Mouse (Mus musculus): ENCODE data around the gene Ranbp6. TPM values are rescaled to one million over a fixed set of nuclear protein-coding genes. Genes with fewer than 3 reads are reported as not detected.

The Ranbp6 gene
- polyA plus RNA-seq, 1 experiment, result 9.9 TPM

DNA sequence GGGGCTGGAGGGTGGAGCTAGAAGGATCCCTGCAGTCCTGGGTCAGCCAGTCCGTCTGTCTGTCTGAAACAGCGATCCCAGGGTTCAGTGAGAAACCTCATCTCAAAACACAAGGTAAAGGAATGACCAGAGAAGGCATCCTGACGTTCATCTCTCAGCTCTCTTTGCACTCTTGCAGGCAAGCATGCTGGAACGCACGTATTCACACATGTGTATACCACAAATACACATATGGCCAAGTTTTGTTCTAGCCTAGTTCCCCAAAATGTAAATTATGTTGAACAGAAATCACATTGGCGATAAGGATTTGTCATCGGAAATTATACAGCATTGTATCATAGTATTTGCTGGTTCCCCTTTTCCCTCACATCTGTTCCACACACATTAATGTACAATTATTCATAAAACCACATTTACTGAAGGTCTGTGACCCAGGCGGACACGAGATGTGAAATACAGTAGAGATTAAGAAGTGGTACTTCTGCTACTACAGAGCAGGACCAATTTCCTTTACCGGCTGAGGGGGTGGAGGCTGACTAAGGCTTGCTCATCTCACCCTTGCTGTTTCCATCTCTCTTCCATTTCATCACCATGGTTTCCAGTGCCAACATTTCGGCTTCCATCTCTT is 37.3 kb upstream of the Ranbp6 start:
- Histone ChIP-seq H3K27me3 (ENCODE audit: control insufficient read depth, insufficient read depth, low read length, poor library complexity, severe bottlenecking) (no peaks in the 10 kb centered on the region), H3K36me3 (ENCODE audit: control insufficient read depth, insufficient read depth, low read length, poor library complexity, severe bottlenecking) (no peaks in the 10 kb centered on the region), H3K27ac (ENCODE audit: insufficient read depth, low read length) (no peak overlapping the region), H3K4me1 (ENCODE audit: control insufficient read depth, insufficient read depth, low read length) (no peaks in the 10 kb centered on the region), H3K9me3 (replicated peaks; ENCODE audit: control insufficient read depth, insufficient read depth, low read length, poor library complexity, severe bottlenecking) (no peaks in the 10 kb centered on the region), H3K9ac (ENCODE audit: low read depth, poor library complexity, severe bottlenecking) (no peak overlapping the region), H3K4me3 (ENCODE audit: low read depth, low read length) (no peak overlapping the region)
- TF ChIP-seq POLR2A (IDR thresholded peaks at IDR 0.05; ENCODE audit: insufficient read depth, low read length) (no peak), EP300 (IDR thresholded peaks at IDR 0.05; ENCODE audit: insufficient read depth, low read depth, low read length) (no peak), CTCF (IDR thresholded peaks at IDR 0.05; ENCODE audit: low read depth, low read length) (no peak)

DNA sequence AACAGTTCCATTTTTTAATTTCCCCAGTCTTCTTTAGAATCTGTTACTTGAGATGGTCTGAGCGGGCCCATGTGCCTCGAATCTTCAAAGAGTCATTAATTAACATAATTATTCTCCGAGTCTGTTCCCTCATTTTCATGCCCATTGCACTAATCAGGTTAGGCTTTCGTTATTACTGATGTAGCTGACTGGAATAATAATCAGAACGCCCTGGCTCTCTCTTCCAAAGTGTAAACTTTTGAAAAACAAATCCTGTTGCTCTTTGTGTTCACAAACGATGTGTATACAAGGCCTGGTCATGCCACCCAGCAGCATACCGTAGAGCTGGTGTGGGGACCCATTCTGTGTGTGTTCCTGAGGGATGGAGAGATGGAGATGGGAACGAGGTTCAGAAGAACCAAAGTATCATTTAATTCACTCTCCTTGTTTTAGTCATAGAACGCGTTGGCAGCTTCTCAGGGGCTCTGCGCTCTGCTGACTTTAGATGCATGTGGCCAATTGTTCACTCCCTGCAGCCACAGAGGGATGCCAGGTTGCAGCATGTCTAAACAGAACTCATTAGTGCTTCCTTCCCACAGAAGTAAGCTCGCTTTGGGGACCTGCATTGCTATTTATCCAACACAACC is 31.4 kb upstream of the Ranbp6 start:
- Histone ChIP-seq H3K9me3 (replicated peaks; ENCODE audit: control insufficient read depth, insufficient read depth, low read length, poor library complexity, severe bottlenecking) (no peaks in the 10 kb centered on the region), H3K27me3 (ENCODE audit: control insufficient read depth, insufficient read depth, low read length, poor library complexity, severe bottlenecking) (no peaks in the 10 kb centered on the region), H3K9ac (ENCODE audit: low read depth, poor library complexity, severe bottlenecking) (no peak overlapping the region), H3K27ac (ENCODE audit: insufficient read depth, low read length) (no peak overlapping the region), H3K36me3 (ENCODE audit: control insufficient read depth, insufficient read depth, low read length, poor library complexity, severe bottlenecking) (no peaks in the 10 kb centered on the region), H3K4me1 (ENCODE audit: control insufficient read depth, insufficient read depth, low read length) (no peaks in the 10 kb centered on the region), H3K4me3 (ENCODE audit: low read depth, low read length) (no peak overlapping the region)
- no peak for TF ChIP-seq CTCF (IDR thresholded peaks at IDR 0.05; ENCODE audit: low read depth, low read length)
- no peak for TF ChIP-seq EP300 (IDR thresholded peaks at IDR 0.05; ENCODE audit: insufficient read depth, low read depth, low read length)
- no peak for TF ChIP-seq POLR2A (IDR thresholded peaks at IDR 0.05; ENCODE audit: insufficient read depth, low read length)

GRCm38 (mm10) chr19:29843641-29844035 is 30.9 kb upstream of the Ranbp6 start:
- no peak overlapping the region for H3K4me3 ChIP-seq (ENCODE audit: low read depth, low read length)
- H3K9ac ChIP-seq (ENCODE audit: low read depth, poor library complexity, severe bottlenecking), result no peak overlapping the region
- no peaks in the 10 kb centered on the region for H3K27me3 ChIP-seq (ENCODE audit: control insufficient read depth, insufficient read depth, low read length, poor library complexity, severe bottlenecking)
- H3K9me3 ChIP-seq (replicated peaks; ENCODE audit: control insufficient read depth, insufficient read depth, low read length, poor library complexity, severe bottlenecking), result no peaks in the 10 kb centered on the region
- no peaks in the 10 kb centered on the region for H3K4me1 ChIP-seq (ENCODE audit: control insufficient read depth, insufficient read depth, low read length)
- no peak overlapping the region for H3K27ac ChIP-seq (ENCODE audit: insufficient read depth, low read length)
- no peak for TF ChIP-seq POLR2A (IDR thresholded peaks at IDR 0.05; ENCODE audit: insufficient read depth, low read length)
- TF ChIP-seq CTCF (IDR thresholded peaks at IDR 0.05; ENCODE audit: low read depth, low read length), result no peak
- no peak for TF ChIP-seq EP300 (IDR thresholded peaks at IDR 0.05; ENCODE audit: insufficient read depth, low read depth, low read length)
- no peaks in the 10 kb centered on the region for H3K36me3 ChIP-seq (ENCODE audit: control insufficient read depth, insufficient read depth, low read length, poor library complexity, severe bottlenecking)

GRCm38 (mm10) chr19:29842973-29843372 is 30.2 kb upstream of the Ranbp6 start:
- Histone ChIP-seq H3K9ac (ENCODE audit: low read depth, poor library complexity, severe bottlenecking) (no peak overlapping the region), H3K36me3 (ENCODE audit: control insufficient read depth, insufficient read depth, low read length, poor library complexity, severe bottlenecking) (no peaks in the 10 kb centered on the region), H3K9me3 (replicated peaks; ENCODE audit: control insufficient read depth, insufficient read depth, low read length, poor library complexity, severe bottlenecking) (no peaks in the 10 kb centered on the region), H3K27ac (ENCODE audit: insufficient read depth, low read length) (no peak overlapping the region), H3K27me3 (ENCODE audit: control insufficient read depth, insufficient read depth, low read length, poor library complexity, severe bottlenecking) (no peaks in the 10 kb centered on the region), H3K4me3 (ENCODE audit: low read depth, low read length) (no peak overlapping the region), H3K4me1 (ENCODE audit: control insufficient read depth, insufficient read depth, low read length) (no peaks in the 10 kb centered on the region)
- TF ChIP-seq POLR2A (IDR thresholded peaks at IDR 0.05; ENCODE audit: insufficient read depth, low read length) (no peak), CTCF (IDR thresholded peaks at IDR 0.05; ENCODE audit: low read depth, low read length) (no peak), EP300 (IDR thresholded peaks at IDR 0.05; ENCODE audit: insufficient read depth, low read depth, low read length) (no peak)

DNA sequence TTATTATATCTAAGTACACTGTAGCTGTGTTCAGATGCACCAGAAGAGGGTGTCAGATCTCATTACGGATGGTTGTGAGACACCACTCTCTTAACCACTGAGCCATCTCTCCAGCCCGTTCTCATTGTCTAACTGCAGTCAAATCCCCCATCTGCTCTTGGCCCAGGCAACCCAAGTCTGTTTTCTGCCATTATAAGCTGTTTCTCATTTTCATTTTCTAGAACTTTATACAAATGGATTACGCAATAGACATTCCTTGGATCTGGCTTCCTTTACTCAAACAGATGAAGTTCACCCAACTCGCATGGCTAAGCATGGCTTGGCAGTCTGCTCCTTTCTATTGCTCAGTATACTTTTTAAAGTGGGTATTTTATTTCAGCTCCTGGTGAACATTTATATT is 27.9 kb upstream of the Ranbp6 start:
- Histone ChIP-seq H3K4me1 (ENCODE audit: control insufficient read depth, insufficient read depth, low read length) (no peaks in the 10 kb centered on the region), H3K27me3 (ENCODE audit: control insufficient read depth, insufficient read depth, low read length, poor library complexity, severe bottlenecking) (no peaks in the 10 kb centered on the region), H3K9me3 (replicated peaks; ENCODE audit: control insufficient read depth, insufficient read depth, low read length, poor library complexity, severe bottlenecking) (no peaks in the 10 kb centered on the region), H3K36me3 (ENCODE audit: control insufficient read depth, insufficient read depth, low read length, poor library complexity, severe bottlenecking) (no peaks in the 10 kb centered on the region), H3K4me3 (ENCODE audit: low read depth, low read length) (no peak overlapping the region), H3K9ac (ENCODE audit: low read depth, poor library complexity, severe bottlenecking) (no peak overlapping the region), H3K27ac (ENCODE audit: insufficient read depth, low read length) (no peak overlapping the region)
- TF ChIP-seq POLR2A (IDR thresholded peaks at IDR 0.05; ENCODE audit: insufficient read depth, low read length) (no peak), EP300 (IDR thresholded peaks at IDR 0.05; ENCODE audit: insufficient read depth, low read depth, low read length) (no peak), CTCF (IDR thresholded peaks at IDR 0.05; ENCODE audit: low read depth, low read length) (no peak)

DNA sequence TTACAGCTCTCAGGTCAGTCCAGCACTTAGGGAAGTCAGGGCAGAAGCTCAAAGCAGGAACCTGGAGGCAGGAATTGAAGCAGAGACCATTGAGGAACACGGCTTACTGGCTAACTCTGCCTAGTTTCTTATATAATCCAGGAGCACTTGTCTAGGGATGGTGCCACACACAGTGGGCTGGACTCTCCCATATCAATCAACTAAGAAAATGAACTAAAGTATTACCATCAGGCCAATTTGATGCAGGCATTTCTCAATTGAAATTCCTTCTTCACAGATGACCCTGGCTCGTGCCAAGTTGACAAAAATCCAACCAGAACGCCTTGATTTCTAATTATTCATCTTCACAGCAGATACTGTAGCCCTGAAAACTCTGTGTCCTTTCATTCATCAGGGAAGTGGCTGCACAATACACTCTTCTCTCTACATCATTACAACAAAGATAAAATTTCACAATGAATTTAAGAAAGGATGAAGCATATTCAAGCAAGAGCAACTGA is 25.9 kb upstream of the Ranbp6 start:
- Histone ChIP-seq H3K9ac (ENCODE audit: low read depth, poor library complexity, severe bottlenecking) (no peak overlapping the region), H3K36me3 (ENCODE audit: control insufficient read depth, insufficient read depth, low read length, poor library complexity, severe bottlenecking) (no peaks in the 10 kb centered on the region), H3K9me3 (replicated peaks; ENCODE audit: control insufficient read depth, insufficient read depth, low read length, poor library complexity, severe bottlenecking) (no peaks in the 10 kb centered on the region), H3K4me3 (ENCODE audit: low read depth, low read length) (no peak overlapping the region), H3K4me1 (ENCODE audit: control insufficient read depth, insufficient read depth, low read length) (no peaks in the 10 kb centered on the region), H3K27me3 (ENCODE audit: control insufficient read depth, insufficient read depth, low read length, poor library complexity, severe bottlenecking) (no peaks in the 10 kb centered on the region), H3K27ac (ENCODE audit: insufficient read depth, low read length) (no peak overlapping the region)
- TF ChIP-seq CTCF (IDR thresholded peaks at IDR 0.05; ENCODE audit: low read depth, low read length) (no peak), POLR2A (IDR thresholded peaks at IDR 0.05; ENCODE audit: insufficient read depth, low read length) (no peak), EP300 (IDR thresholded peaks at IDR 0.05; ENCODE audit: insufficient read depth, low read depth, low read length) (no peak)
